Mouse (Mus musculus) embryonic facial prominence, embryonic 14.5 days (tissue): Measurements from ENCODE around the gene Esrrg. TPM values are rescaled to one million over a fixed set of nuclear protein-coding genes. Genes with fewer than 3 reads are reported as not detected.

ENCODE experiments used
- ATAC-seq: fragments of 200-750 bp; cut with Nextera tagmentation; 2 replicates; pipeline ENCODE4 v1.8.0; 2017; ENCODE audit warnings: low read depth, moderate number of reproducible peaks, moderate TSS enrichment
- DNase-seq: peaks from one replicate; pipeline ENCODE4 v3.0.0-alpha.2; 2015; ENCODE audit warnings: low spot score
- H3K27ac ChIP-seq: fragments of 300-500 bp; sonication (generic); replicated peaks from 2 replicates; pipeline ENCODE4 v1.5.1; 2014; ENCODE audit warnings: low read depth, mild to moderate bottlenecking, low read length, moderate library complexity
- H3K27me3 ChIP-seq: fragments of 300-500 bp; sonication (generic); replicated peaks from 2 replicates; pipeline ENCODE4 v1.6.1; 2014; ENCODE audit warnings: low read length; ENCODE audit not compliant: control insufficient read depth, insufficient read depth
- H3K36me3 ChIP-seq: fragments of 300-500 bp; sonication (generic); 2 replicates; pipeline ENCODE4 v1.6.1; 2014; ENCODE audit warnings: low read length, mixed read lengths; ENCODE audit not compliant: control insufficient read depth, insufficient read depth
- H3K4me1 ChIP-seq: fragments of 300-500 bp; sonication (generic); 2 replicates; pipeline ENCODE4 v1.6.1; 2014; ENCODE audit warnings: antibody characterized with exemption, low read length; ENCODE audit not compliant: control insufficient read depth, insufficient read depth
- H3K4me2 ChIP-seq: fragments of 300-500 bp; sonication (generic); 2 replicates; pipeline ENCODE4 v1.6.1; 2014; ENCODE audit warnings: low read depth, mild to moderate bottlenecking, low read length, moderate library complexity, mixed read lengths
- H3K4me3 ChIP-seq: fragments of 300-500 bp; sonication (generic); 2 replicates; pipeline ENCODE4 v1.5.1; 2014; ENCODE audit warnings: low read depth, mild to moderate bottlenecking, low read length
- H3K9ac ChIP-seq: fragments of 300-500 bp; sonication (generic); 2 replicates; pipeline ENCODE4 v1.6.1; 2014; ENCODE audit warnings: low read depth, mild to moderate bottlenecking, low read length, moderate library complexity, mixed read lengths
- H3K9me3 ChIP-seq: fragments of 300-500 bp; sonication (generic); 2 replicates; pipeline ENCODE4 v1.6.1; 2016; ENCODE audit warnings: low read length; ENCODE audit not compliant: control insufficient read depth
- WGBS: fragments of 180-500 bp; shearing (Covaris S2); extraction: QIAGEN DNeasy Blood & Tissue Kit; methylation state at CpG from one replicate; pipeline ENCODE4 v1.1.7; 2014; 5-methylcytosine and 5-hydroxymethylcytosine counted together
- polyA plus RNA-seq: library from polyadenylated mRNA; unstranded; fragments of >200 nt; fragmentation: Nextera tagmentation; extraction: Ambion mirVana; gene quantifications from 2 replicates; pipeline ENCODE4 v1.2.1, GENCODE M21; 2014

The Esrrg gene
- polyA plus RNA-seq, 1 experiment from 2014 or later, result 3.1 TPM

DNA sequence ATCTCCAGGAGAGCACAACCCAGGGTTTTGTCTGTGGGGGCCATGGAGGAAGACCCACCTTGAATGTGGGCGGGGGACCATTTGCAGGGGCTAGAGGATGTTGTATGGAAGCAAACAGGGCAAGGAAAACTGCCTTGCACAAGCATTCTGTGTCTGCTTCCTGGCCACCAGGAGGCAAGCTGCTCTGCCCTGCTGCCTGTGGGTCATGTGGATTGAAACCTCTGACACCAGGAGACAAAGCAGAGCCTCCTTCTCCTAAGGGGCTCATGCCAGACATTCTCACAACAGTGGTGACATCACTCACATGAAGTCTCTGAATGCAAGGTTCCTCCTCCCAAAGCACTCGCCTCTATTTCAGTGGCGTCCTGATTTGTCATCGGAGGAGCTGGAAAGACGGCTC is 234.1 kb downstream of the Esrrg start:
- Histone ChIP-seq H3K36me3 (no peaks in the 10 kb centered on the region), H3K4me1 (no peaks in the 10 kb centered on the region), H3K4me2 (no peak overlapping the region), H3K27me3 (no peaks in the 10 kb centered on the region), H3K9me3 (no peaks in the 10 kb centered on the region), H3K9ac (no peak overlapping the region), H3K27ac (no peak overlapping the region), H3K4me3 (no peak overlapping the region)
- ATAC-seq, result no peak
- DNase-seq, result no peak
- 90% methylated on average over 5 of the region's 5 CpGs for WGBS

DNA sequence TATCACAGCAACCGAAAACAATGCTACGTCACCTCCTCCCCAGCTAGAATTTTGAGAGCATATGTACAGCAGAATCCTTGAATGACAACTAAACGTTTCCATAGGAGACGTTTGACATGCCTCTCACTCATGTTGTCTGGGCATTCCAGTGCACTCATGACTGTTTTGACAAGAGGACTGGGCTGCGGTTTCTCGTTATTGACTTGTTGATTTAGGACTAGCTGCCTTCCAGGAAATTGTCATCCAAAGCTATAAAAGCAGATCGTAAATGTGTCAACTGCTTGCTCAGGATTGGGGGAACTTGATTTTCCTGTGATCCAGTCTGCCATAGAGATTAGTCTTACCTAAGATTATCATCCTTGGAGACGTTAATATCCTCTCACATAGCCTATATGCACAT is 245.6 kb downstream of the Esrrg start:
- no peak for ATAC-seq
- DNase-seq, result no peak
- Histone ChIP-seq H3K4me1 (no peaks in the 10 kb centered on the region), H3K4me3 (no peak overlapping the region), H3K36me3 (no peaks in the 10 kb centered on the region), H3K4me2 (no peak overlapping the region), H3K27ac (no peak overlapping the region), H3K27me3 (no peaks in the 10 kb centered on the region), H3K9me3 (peaks cover 3% of the 10 kb centered on the region; the same call in 1 of the 2 replicates), H3K9ac (no peak overlapping the region)
- 65% methylated on average over 8 of the region's 8 CpGs for WGBS

DNA sequence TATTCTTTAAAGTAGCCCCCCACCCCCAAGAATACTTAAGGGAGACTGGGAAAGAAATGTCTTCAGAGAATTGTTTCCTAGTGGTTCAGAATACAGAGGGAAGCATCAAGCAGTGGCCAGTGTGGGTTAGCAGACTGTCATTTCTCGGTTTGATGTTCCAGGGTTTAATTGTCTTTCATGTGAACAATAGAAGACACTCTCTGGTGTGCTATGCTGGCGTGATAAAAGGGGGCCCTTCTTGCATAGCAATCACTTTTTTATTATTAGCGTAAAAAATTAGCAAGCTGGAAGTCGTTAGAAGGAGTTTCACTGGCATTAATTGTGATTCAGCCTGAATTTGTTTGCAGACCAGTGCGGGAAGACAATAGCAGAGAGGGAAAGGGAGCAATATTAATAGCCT is 253.7 kb downstream of the Esrrg start:
- WGBS, result 57% methylated on average over 5 of the region's 5 CpGs
- no peak for DNase-seq

DNA sequence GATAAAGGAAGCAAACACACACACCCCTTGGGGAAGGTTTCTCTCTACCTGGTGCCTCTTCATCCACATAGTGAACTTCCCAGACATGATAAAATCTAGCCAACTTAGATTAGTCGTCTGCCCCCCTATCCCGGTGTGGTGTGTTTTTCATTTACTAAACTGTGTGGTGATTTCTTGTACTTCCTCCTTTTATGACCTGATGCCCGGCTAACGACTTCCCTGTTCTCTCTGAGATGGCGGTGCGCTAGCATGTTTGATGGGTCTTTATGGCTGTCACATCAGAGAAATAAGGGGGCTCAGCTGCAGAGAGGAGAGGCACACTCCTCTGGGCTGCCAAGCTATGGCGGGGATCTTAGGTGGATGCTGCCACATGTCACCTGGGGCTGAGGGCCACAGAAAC is 259.8 kb downstream of the Esrrg start:
- Histone ChIP-seq H3K27ac (no peak overlapping the region), H3K4me1 (no peaks in the 10 kb centered on the region), H3K9me3 (no peaks in the 10 kb centered on the region), H3K9ac (no peak overlapping the region), H3K27me3 (no peaks in the 10 kb centered on the region), H3K36me3 (no peaks in the 10 kb centered on the region), H3K4me2 (no peak overlapping the region), H3K4me3 (no peak overlapping the region)
- 62% methylated on average over 7 of the region's 7 CpGs for WGBS
- ATAC-seq, result no peak
- DNase-seq, result no peak

More for the DNA sequence above, 253.7 kb downstream of the Esrrg start:
- Histone ChIP-seq H3K27me3 (no peaks in the 10 kb centered on the region), H3K27ac (no peak overlapping the region), H3K4me3 (no peak overlapping the region), H3K4me2 (no peak overlapping the region), H3K36me3 (no peaks in the 10 kb centered on the region), H3K9ac (no peak overlapping the region), H3K4me1 (no peaks in the 10 kb centered on the region), H3K9me3 (peaks cover 3% of the 10 kb centered on the region; the same call in 1 of the 2 replicates)
- ATAC-seq, result no peak

DNA sequence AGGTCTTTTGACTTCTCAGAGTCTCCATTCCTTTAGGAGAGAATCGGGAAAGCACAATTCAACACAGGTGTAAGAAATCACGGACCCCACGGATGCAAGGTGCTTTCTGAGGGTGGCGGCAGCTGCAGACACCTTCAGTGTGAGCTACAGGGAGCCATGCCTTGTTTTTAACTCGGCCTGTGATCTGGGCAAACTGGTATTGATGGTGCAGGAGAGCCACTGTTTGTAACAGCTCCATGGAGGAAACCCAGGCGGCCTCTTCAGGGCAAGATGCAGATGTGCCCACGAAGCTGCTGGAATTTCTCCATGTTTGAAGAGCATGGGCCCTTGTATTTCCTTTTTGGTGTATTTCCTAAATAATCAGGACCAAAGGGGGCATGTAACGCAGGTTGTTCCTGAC is 263.6 kb downstream of the Esrrg start:
- Histone ChIP-seq H3K36me3 (no peaks in the 10 kb centered on the region), H3K27me3 (no peaks in the 10 kb centered on the region), H3K27ac (no peak overlapping the region), H3K4me3 (no peak overlapping the region), H3K9me3 (no peaks in the 10 kb centered on the region), H3K9ac (no peak overlapping the region), H3K4me2 (no peak overlapping the region), H3K4me1 (no peaks in the 10 kb centered on the region)
- 55% methylated on average over 8 of the region's 8 CpGs for WGBS
- DNase-seq, result no peak
- no peak for ATAC-seq

DNA sequence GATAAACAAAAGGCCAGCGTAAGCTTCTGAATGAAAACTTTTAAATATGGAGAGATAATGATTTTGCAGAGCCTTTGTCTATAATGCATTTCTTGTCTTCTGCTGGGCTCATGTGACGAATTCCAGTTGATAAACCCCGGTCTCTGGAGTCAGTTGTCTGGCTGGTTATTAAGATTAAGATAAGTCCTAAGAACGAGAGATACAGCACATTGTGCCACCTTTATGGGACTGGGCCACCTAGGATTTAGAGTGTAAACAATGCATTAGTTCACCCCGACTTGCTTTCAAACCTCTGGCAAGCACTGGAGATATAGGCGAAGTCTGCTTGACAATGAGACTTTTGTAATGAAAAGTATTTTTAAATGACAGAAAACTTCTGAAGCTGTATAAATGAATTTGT is 264.2 kb downstream of the Esrrg start:
- no peaks in the 10 kb centered on the region for H3K4me1 ChIP-seq
- H3K4me3 ChIP-seq, result no peak overlapping the region
- WGBS, result 59% methylated on average over 6 of the region's 6 CpGs
- H3K9me3 ChIP-seq, result no peaks in the 10 kb centered on the region
- no peak overlapping the region for H3K4me2 ChIP-seq
- DNase-seq, result no peak
- no peak for ATAC-seq
- H3K9ac ChIP-seq, result no peak overlapping the region
- no peaks in the 10 kb centered on the region for H3K27me3 ChIP-seq
- H3K27ac ChIP-seq, result no peak overlapping the region
- H3K36me3 ChIP-seq, result no peaks in the 10 kb centered on the region

DNA sequence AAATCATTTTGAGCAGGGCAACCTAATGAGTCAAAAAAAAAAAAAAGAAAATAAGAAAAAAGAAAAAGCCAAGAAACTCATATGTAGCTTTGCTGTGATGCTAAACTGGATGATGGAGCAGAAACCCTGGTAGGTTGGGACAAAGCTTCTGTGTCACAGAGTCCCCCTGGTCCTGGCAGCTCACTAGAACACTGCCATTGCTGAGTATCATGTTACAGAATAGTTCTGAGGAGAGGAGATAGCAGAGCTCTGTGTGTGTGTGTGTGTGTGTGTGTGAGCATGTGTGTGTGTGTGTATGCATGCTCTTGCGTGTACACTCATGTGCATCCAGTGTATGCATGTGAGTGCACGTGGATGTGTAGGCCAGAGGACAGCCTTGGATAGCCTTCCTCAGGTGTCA is 265.2 kb downstream of the Esrrg start:
- DNase-seq (no peak), ATAC-seq (no peak)
- Histone ChIP-seq H3K4me1 (no peaks in the 10 kb centered on the region), H3K4me2 (no peak overlapping the region), H3K36me3 (no peaks in the 10 kb centered on the region), H3K9me3 (no peaks in the 10 kb centered on the region), H3K4me3 (no peak overlapping the region), H3K27me3 (no peaks in the 10 kb centered on the region), H3K9ac (no peak overlapping the region), H3K27ac (no peak overlapping the region)
- 91% methylated on average over 2 of the region's 2 CpGs for WGBS

DNA sequence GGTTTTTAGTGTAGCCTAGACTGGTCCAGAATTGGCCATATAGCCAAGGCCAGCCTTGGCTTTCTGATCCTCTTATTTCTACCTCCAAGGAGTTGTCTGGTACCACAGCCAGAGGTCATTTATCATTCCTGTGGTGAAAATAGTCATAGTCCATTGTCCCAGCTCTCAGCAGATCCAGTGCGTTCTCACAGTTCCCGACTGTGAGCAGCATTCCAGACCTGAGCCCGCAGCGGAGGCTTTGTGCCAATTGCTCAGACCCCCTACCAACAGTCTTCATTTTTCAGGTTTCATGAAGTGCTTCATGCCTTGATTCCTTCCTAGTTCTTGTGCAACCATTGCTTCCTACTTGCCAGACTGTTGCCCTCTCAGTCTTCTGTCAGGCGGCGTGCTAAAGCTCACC is 278.7 kb downstream of the Esrrg start:
- no peaks in the 10 kb centered on the region for H3K36me3 ChIP-seq
- H3K27ac ChIP-seq, result no peak overlapping the region
- ATAC-seq (no peak), DNase-seq (no peak)
- no peak overlapping the region for H3K4me3 ChIP-seq
- no peak overlapping the region for H3K9ac ChIP-seq
- H3K9me3 ChIP-seq, result no peaks in the 10 kb centered on the region
- WGBS, result 87% methylated on average over 6 of the region's 6 CpGs
- no peak overlapping the region for H3K4me2 ChIP-seq
- H3K27me3 ChIP-seq, result no peaks in the 10 kb centered on the region
- no peaks in the 10 kb centered on the region for H3K4me1 ChIP-seq

DNA sequence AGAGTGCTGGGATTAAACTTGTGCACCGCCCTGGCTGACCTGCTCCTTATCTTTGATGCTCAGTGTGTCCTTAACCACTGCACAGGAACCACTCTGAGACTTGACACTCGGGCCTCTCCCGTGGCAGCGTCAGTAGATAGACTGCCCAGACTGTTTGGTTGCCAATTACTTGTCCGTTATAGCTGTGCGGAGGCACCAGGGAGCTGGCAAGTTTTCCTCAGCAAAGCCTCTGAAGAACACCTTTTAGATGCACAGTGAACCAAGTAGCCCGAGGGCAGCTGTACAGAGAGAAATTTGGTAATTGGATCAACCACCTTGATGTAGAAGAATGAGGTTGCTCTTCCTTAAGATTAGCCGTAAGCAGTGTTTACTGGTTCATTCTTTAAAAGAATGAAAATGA is 279.6 kb downstream of the Esrrg start:
- no peak overlapping the region for H3K4me2 ChIP-seq
- H3K27me3 ChIP-seq, result no peaks in the 10 kb centered on the region
- H3K27ac ChIP-seq, result no peak overlapping the region
- ATAC-seq (peak; percentile 37; the same call in 1 of the 2 replicates), DNase-seq (no peak)
- H3K4me3 ChIP-seq, result no peak overlapping the region
- no peaks in the 10 kb centered on the region for H3K36me3 ChIP-seq
- H3K4me1 ChIP-seq, result no peaks in the 10 kb centered on the region
- 74% methylated on average over 8 of the region's 8 CpGs for WGBS
- no peaks in the 10 kb centered on the region for H3K9me3 ChIP-seq
- no peak overlapping the region for H3K9ac ChIP-seq
